Mouse (Mus musculus) liver, postnatal 0 days (tissue): ENCODE data around the gene Klc2. TPM values are rescaled to one million over a fixed set of nuclear protein-coding genes. Genes with fewer than 3 reads are reported as not detected.

ENCODE experiments used
- ATAC-seq: fragments of 200-750 bp; cut with Nextera tagmentation; 2 replicates; pipeline ENCODE4 v1.8.0; 2017; ENCODE audit warnings: mild to moderate bottlenecking, moderate library complexity
- DNase-seq: peaks from one replicate; pipeline ENCODE4 v3.0.0-alpha.2; 2016
- H3K27ac ChIP-seq: fragments of 300-500 bp; sonication (generic); 2 replicates; pipeline ENCODE4 v1.5.1; 2014; ENCODE audit warnings: antibody characterized with exemption, moderate library complexity, mild to moderate bottlenecking, low read depth
- H3K27me3 ChIP-seq: fragments of 300-500 bp; sonication (generic); 2 replicates; pipeline ENCODE4 v1.6.1; 2014; ENCODE audit warnings: low read length, control low read depth, mixed read lengths; ENCODE audit not compliant: insufficient read depth
- H3K36me3 ChIP-seq: fragments of 300-500 bp; sonication (generic); replicated peaks from 2 replicates; pipeline ENCODE4 v1.6.1; 2014; ENCODE audit warnings: mild to moderate bottlenecking, control low read depth, low read length, moderate library complexity, mixed read lengths; ENCODE audit not compliant: insufficient read depth
- H3K4me1 ChIP-seq: fragments of 300-500 bp; sonication (generic); 2 replicates; pipeline ENCODE4 v1.6.1; 2014; ENCODE audit warnings: antibody characterized with exemption, mild to moderate bottlenecking, control low read depth; ENCODE audit not compliant: insufficient read depth
- H3K4me2 ChIP-seq: fragments of 300-500 bp; sonication (generic); 2 replicates; pipeline ENCODE4 v1.6.1; 2014; ENCODE audit warnings: low read depth, mild to moderate bottlenecking, low read length, moderate library complexity, mixed read lengths
- H3K4me3 ChIP-seq: fragments of 300-500 bp; sonication (generic); 2 replicates; pipeline ENCODE4 v1.5.1; 2014; ENCODE audit warnings: low read depth, low read length
- H3K9ac ChIP-seq: fragments of 300-500 bp; sonication (generic); replicated peaks from 2 replicates; pipeline ENCODE4 v1.6.1; 2014; ENCODE audit warnings: mild to moderate bottlenecking, moderate library complexity
- H3K9me3 ChIP-seq: fragments of 300-500 bp; sonication (generic); 2 replicates; pipeline ENCODE4 v1.6.1; 2016; ENCODE audit warnings: mild to moderate bottlenecking, control low read depth, low read length, mixed read lengths
- CTCF ChIP-seq: sonication (generic); IDR thresholded peaks from 2 replicates; pipeline ENCODE4 v1.5.1; 2016; ENCODE audit warnings: antibody characterized with exemption, low read depth
- EP300 ChIP-seq: IDR thresholded peaks from 2 replicates; pipeline ENCODE4 v1.6.1; 2016; ENCODE audit warnings: antibody characterized with exemption, low read depth, mild to moderate bottlenecking
- WGBS: fragments of 180-500 bp; shearing (Covaris S2); extraction: QIAGEN DNeasy Blood & Tissue Kit; methylation state at CpG from one replicate; pipeline ENCODE4 v1.1.7; 2014; ENCODE audit not compliant: insufficient replicate concordance; 5-methylcytosine and 5-hydroxymethylcytosine counted together
- polyA plus RNA-seq: library from polyadenylated mRNA; unstranded; fragments of >200 nt; fragmentation: Nextera tagmentation; extraction: Ambion mirVana; gene quantifications from 2 replicates; pipeline ENCODE4 v1.2.1, GENCODE M21; 2015

Gene Klc2
- polyA plus RNA-seq, 1 experiment from 2014 or later: 1.5 TPM

DNA sequence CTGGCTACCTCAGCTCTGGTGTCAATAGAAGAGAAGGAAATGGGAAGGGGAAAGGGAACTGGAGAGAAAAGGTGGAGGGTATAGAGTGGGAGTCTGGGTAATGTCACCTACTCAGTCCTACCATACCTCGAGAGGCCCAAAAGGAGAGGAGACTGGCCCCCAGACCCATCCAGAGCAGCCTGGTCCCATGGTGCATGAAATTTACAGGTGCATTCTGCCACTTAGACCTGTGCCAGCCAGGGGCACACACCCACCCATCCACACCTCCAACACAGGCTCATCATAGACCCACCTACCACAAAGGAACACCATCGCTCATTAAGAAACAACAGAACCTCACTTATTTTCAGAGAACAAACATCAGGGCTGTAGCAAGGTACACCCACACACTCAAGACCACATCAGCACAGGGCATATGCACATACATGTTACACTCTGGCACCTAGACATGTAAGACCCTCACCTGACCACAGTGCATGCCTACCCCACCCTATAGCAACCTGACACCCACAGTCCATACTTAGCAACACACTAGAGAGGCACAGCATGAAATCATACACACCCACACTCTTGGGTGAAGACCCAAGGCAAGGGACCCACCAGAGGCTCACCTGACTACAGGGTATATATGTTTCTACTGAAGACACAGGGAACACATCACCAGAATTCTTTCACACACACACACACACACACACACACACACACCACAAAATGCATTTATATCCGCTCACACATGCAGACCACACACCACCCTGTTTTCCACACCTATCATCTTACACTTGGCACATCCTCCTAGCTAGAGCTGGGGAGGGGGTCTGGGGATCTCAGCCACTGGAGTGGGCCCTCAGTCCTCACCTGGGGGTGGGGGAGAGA lies 34.2 kb downstream of the Klc2 start:
- H3K9me3 ChIP-seq: no peaks in the 10 kb centered on the region
- peak overlapping the region; percentile 56; the same call in 1 of the 2 replicates for H3K4me3 ChIP-seq
- H3K4me1 ChIP-seq: peaks cover 22% of the 10 kb centered on the region
- peaks cover 65% of the 10 kb centered on the region for H3K27me3 ChIP-seq
- H3K9ac ChIP-seq: no peak overlapping the region
- no peak for ATAC-seq
- TF ChIP-seq EP300 (no peak), CTCF (no peak)
- H3K4me2 ChIP-seq: no peak overlapping the region; the same call in 1 of the 2 replicates
- 57% methylated on average over 3 of the region's 3 CpGs for WGBS
- no peak overlapping the region for H3K27ac ChIP-seq
- DNase-seq: no peak
- no peaks in the 10 kb centered on the region for H3K36me3 ChIP-seq

DNA sequence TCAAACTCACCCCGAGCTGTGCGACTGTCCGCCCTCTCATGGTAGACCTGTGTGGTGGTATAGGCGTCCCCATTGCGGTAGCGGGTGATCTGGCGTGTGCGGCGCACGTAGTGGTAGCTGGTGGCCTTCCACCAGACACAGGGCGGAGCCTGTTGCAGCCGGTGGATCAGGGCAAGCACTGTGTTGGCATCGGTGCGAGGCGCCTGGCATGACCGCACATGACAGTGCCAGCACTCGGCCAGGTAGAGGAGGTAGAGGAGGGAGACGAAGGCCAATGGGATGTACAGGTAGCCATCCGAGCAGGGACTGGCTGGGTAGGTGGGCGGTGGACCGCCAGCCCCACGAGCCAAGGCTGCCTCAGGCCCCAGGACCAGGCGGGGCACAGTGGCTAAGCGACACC lies 35.8 kb downstream of the Klc2 start:
- 63% methylated on average over 24 of the region's 24 CpGs for WGBS
- TF ChIP-seq CTCF: no peak
- no peak for TF ChIP-seq EP300
- Histone ChIP-seq H3K4me3 (no peak overlapping the region), H3K4me1 (peaks cover 12% of the 10 kb centered on the region), H3K27me3 (peaks cover 69% of the 10 kb centered on the region), H3K27ac (no peak overlapping the region), H3K4me2 (no peak overlapping the region), H3K9ac (no peak overlapping the region), H3K9me3 (no peaks in the 10 kb centered on the region), H3K36me3 (no peaks in the 10 kb centered on the region)
- ATAC-seq (no peak), DNase-seq (no peak)

DNA sequence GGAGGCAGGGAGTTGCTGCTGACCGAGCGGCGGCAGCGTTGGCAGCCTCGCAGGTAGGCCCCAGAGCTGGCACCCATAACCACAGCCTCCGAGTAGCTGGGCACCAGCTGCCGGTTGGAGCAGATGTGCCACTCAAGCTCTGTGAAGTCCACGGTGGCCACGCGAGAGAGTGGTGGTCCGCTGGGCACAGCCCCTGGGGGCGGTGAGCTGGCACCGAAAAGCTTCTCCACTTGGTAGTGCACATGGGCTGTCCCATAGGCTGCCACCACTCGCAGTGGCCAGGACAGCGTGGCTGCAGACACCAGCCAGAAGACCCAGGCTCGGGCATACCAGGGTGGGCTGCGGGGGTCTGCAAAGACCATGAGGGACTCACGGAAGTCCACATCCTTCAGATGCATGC lies 36.4 kb downstream of the Klc2 start:
- H3K27ac ChIP-seq: no peak overlapping the region
- no peak for DNase-seq
- ATAC-seq: no peak
- 56% methylated on average over 18 of the region's 18 CpGs for WGBS
- no peaks in the 10 kb centered on the region for H3K36me3 ChIP-seq
- peaks cover 69% of the 10 kb centered on the region for H3K27me3 ChIP-seq
- TF ChIP-seq CTCF: no peak
- no peak for TF ChIP-seq EP300
- H3K4me3 ChIP-seq: no peak overlapping the region
- H3K4me2 ChIP-seq: no peak overlapping the region
- no peak overlapping the region for H3K9ac ChIP-seq
- peaks cover 8% of the 10 kb centered on the region; the same call in 1 of the 2 replicates for H3K4me1 ChIP-seq
- no peaks in the 10 kb centered on the region for H3K9me3 ChIP-seq

DNA sequence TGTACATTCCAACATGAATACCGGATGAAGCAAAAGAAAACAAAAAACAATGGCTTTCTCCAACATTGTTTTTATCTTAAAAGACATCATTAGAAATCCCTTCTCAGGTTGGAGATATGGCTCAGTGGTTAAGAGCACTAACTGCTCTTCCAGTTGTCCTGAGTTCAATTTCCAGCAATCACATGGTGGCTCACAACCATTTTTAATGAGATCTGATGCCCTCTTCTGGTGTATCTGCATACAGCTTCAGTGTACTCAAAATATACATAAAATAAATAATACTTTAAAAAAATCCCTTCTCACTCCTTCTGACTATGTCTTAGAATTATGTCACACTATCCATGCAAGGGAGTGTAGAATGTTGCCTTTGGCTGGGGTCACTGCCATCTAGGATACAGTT lies 39.1 kb downstream of the Klc2 start:
- TF ChIP-seq EP300: no peak
- no peak for TF ChIP-seq CTCF

DNA sequence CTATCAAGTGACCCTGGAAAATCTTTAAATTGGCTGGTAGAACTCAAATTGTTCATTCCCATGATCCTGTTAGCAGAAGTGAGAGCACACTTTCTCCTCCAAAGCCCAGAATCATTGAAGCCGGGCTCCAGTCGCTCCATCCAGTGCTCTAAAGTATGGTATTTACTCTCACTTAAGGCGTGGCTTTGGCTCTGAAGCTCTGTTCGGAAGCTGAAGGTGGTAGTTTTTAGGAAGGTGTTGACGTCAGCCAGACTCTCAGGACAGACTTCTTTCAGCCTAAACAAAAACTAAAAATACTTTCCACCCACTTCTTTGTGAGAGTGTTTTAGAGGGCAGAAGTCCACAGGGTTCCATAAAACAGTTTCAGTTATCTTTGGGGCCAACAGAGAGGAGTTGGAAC lies 44.8 kb downstream of the Klc2 start:
- TF ChIP-seq EP300: no peak
- TF ChIP-seq CTCF: no peak
- no peak overlapping the region for H3K27ac ChIP-seq
- H3K27me3 ChIP-seq: peaks cover 45% of the 10 kb centered on the region
- 32% methylated on average over 5 of the region's 5 CpGs for WGBS
- no peak for ATAC-seq
- no peak for DNase-seq
- no peak overlapping the region for H3K4me2 ChIP-seq
- no peaks in the 10 kb centered on the region for H3K9me3 ChIP-seq
- H3K4me3 ChIP-seq: no peak overlapping the region
- no peak overlapping the region for H3K9ac ChIP-seq
- H3K36me3 ChIP-seq: no peaks in the 10 kb centered on the region
- peaks cover 20% of the 10 kb centered on the region for H3K4me1 ChIP-seq

More for the DNA sequence above, 39.1 kb downstream of the Klc2 start:
- Histone ChIP-seq H3K9me3 (no peaks in the 10 kb centered on the region), H3K4me2 (no peak overlapping the region), H3K36me3 (no peaks in the 10 kb centered on the region), H3K4me3 (no peak overlapping the region), H3K27ac (no peak overlapping the region), H3K4me1 (no peaks in the 10 kb centered on the region), H3K9ac (no peak overlapping the region), H3K27me3 (peaks cover 48% of the 10 kb centered on the region)
- 76% methylated on average over 1 of the region's 1 CpGs for WGBS
- ATAC-seq (no peak), DNase-seq (no peak)

DNA sequence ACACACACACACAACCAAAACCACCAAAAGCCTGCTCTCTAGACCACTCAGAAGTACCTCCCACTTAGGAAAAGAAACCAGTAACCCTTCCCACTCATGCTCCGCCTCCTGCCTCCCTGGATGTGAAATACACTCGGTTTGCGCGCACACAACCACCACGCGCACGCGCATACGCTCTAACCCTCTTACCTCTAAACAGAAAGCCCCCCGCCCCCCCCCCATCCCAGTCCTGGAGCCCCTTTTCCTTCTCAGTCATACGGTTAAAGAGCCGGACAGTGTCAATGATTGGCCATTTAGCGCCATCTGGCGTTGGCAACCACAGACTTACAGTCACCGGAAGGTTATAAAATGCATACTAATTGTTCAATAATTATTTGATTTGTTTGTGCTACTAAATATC lies 45.3 kb downstream of the Klc2 start:
- no peak overlapping the region for H3K27ac ChIP-seq
- no peaks in the 10 kb centered on the region for H3K9me3 ChIP-seq
- WGBS: 1% methylated on average over 15 of the region's 15 CpGs
- peaks cover 46% of the 10 kb centered on the region for H3K27me3 ChIP-seq
- peak overlapping the region; percentile 83 for H3K4me2 ChIP-seq
- TF ChIP-seq EP300 (no peak), CTCF (peak; percentile 75)
- peak overlapping the region; percentile 50 for H3K4me3 ChIP-seq
- H3K4me1 ChIP-seq: peaks cover 23% of the 10 kb centered on the region
- no peaks in the 10 kb centered on the region for H3K36me3 ChIP-seq
- ATAC-seq: no peak; the same call in 1 of the 2 replicates
- no peak overlapping the region for H3K9ac ChIP-seq
- peak; percentile 78 for DNase-seq
